Mouse (Mus musculus) adrenal gland (tissue): ENCODE data around the gene Ccr9.
"Not testable (repeated sequence)": the region's sequence is repeated elsewhere in the genome, so short reads cannot be mapped to it uniquely, and the experiment has no call there.

Experiments
- intact Hi-C: fragments of 180-260 bp; cut with DNase I; formaldehyde crosslinking; loops from one replicate; pipeline ENCODE4 v1.15.1; 2025

The Ccr9 gene

GRCm38 (mm10) chr9:123709226-123709625, 31.0 kb downstream of the Ccr9 start:
- intact Hi-C loops: loop anchor here (5.0 to 10.0 kb wide), 4 partner anchors 72 to 124 kb away; no protein-coding TSS in a partner anchor

DNA sequence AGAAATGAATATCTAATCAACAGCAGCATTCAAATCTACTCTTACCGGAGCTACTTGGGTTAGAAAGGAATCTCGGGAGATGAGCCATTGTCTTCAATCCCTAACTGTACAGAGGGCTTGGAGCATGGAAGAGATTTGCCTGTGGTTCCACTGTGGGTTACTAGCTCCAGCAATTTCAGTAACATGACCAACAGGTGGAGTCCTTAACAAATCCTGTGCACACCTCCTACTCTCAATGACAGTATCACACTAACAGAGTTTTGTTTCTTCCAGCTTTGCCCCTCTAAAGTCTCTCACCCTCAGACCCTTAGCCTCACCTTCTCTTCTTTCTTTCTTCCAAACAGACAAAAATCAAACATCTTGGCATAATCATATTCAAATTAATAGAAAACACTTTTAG, 34.9 kb downstream of the Ccr9 start:
- intact Hi-C loops: no loop called here

DNA sequence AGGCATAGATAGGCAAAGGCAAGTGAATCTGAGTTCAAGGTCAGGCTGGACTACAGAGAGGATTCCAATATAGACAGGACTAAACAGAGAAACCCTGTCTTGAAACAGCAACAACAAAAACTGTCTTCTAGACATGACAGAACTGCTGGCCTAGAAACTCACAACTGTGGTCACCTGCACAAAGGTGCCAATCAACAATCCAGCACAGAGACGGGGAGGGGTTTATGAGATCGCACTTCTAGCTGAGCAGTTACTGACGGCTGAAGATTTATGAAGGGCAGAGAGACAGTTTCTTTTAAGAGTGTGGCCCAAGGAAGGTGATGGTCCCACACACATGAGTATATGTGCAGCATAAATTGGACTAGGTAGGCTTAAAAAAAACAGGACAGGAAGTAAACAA, 38.1 kb downstream of the Ccr9 start:
- intact Hi-C loops: no loop called here

GRCm38 (mm10) chr9:123717186-123718008, 39.2 kb downstream of the Ccr9 start, which contains the start of gene Lztfl1:
Gene Lztfl1 (minus strand): TSS chr9:123717697.
- intact Hi-C loops: no loop called here

GRCm38 (mm10) chr9:123722737-123723493, 44.7 kb downstream of the Ccr9 start:
- intact Hi-C loops: no loop called here

DNA sequence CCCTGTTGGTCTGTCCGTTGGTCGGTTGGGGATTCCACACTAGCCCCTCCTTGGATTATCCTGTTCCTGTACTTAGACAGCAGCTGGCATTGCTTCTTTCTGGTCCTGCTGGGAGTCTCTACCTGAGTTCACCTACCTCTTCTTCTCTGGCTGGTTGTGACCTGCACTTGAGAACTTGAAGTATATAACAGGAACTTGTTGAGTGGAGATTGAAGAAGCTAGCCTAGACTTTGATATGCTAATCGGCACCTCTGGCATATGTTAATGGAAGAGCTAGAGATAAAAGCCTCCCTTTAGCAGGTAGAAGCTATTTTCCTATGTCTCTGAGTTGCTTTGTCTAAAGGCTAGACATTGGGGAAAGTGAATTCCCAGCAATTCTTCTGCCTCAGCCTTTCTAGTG, 53.0 kb downstream of the Ccr9 start:
- intact Hi-C loops: no loop called here

GRCm38 (mm10) chr9:123734133-123734532, 55.9 kb downstream of the Ccr9 start:
- intact Hi-C loops: no loop called here

DNA sequence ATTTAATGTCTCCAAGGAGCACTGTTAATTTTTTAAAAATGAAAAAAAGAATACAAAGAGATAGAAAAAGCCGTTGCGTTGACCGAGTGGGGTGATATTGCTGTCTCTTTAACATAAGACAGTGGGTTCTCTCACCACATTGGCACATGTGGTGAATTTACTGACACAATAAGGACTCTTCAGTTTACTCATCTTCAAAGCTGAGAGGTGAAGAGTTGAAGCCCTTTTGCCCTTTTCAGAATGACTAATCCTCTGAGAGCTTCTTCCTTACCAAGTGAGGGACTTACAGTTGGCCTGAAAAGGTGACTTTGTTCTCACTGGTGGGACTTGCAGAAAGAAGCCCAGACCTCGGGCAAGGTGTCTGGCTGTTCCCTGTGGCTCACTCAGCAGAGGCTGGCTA, 62.6 kb downstream of the Ccr9 start:
- intact Hi-C loops: no loop called here

GRCm38 (mm10) chr9:123749687-123750086, 71.4 kb downstream of the Ccr9 start:
- intact Hi-C loops: not testable (repeated sequence)

- intact Hi-C loops: no loop called here
Measured at GRCm38 (mm10) chr9:123754333-123754732, 76.1 kb downstream of the Ccr9 start.

DNA sequence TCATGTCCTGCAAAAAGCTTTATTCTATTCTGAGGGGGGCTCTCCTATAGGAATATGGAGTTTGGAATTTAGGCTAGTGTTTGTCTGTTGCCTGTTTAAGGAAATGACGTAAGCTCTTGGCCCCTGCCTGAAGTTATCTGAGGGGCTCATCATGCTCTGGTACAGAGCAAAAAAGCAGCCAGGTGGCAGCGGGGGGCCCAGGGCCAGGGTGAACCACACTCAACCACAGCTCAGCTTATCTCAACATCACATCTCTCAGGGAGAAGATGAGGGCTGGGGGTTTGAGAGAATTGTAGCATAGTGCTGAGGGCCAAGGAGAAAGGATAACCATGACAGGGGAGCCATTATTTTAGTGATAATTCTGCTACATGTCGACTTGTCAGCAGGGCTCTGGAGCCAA, 78.5 kb downstream of the Ccr9 start:
- intact Hi-C loops: no loop called here

GRCm38 (mm10) chr9:123757326-123757725, 79.1 kb downstream of the Ccr9 start:
- intact Hi-C loops: no loop called here

DNA sequence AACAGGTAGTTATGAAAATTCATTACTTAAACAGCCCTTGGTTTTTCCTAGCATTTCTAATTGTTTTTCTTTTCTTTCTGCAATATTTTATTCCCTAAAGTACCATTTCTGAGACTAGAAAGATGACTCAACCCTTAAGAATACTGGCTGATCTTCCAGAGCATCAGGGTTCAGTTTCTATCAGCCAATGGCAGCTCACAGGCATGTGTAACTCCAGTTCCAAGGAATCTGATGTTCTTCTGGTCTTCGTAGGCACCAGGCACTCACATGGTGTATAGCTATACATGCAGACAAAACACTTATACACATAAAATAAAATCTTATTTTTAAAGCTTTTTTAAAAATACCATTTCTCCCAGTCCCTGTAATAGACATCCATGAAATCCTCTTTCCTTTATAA, 79.9 kb downstream of the Ccr9 start:
- intact Hi-C loops: no loop called here

GRCm38 (mm10) chr9:123758645-123759044, 80.4 kb downstream of the Ccr9 start:
- intact Hi-C loops: no loop called here

- intact Hi-C loops: no loop called here
Measured at GRCm38 (mm10) chr9:123760806-123761205, 82.6 kb downstream of the Ccr9 start.

- intact Hi-C loops: no loop called here
Measured at GRCm38 (mm10) chr9:123762886-123763285, 84.6 kb downstream of the Ccr9 start.

GRCm38 (mm10) chr9:123763771-123764170, 85.5 kb downstream of the Ccr9 start:
- intact Hi-C loops: no loop called here

- intact Hi-C loops: no loop called here
Measured at GRCm38 (mm10) chr9:123766996-123767395, 88.8 kb downstream of the Ccr9 start.

DNA sequence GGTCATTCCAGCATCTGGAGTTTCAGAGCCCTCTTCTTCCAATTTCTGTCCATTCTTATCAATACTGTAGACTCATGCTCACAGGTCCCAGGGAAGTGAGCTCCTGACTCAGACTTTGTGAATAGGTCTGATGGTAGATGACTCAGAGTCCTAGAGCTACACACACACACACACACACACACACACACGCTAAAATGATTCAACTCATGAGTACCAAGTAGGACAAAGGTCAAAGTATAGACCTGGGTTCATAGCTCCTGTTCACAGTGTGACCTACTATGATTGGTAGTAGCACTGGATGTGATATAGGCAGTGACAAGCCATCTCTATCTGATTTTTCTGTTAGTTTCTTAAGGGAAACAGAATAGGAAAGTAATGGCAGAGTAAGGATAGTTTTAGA, 90.2 kb downstream of the Ccr9 start:
- intact Hi-C loops: no loop called here

DNA sequence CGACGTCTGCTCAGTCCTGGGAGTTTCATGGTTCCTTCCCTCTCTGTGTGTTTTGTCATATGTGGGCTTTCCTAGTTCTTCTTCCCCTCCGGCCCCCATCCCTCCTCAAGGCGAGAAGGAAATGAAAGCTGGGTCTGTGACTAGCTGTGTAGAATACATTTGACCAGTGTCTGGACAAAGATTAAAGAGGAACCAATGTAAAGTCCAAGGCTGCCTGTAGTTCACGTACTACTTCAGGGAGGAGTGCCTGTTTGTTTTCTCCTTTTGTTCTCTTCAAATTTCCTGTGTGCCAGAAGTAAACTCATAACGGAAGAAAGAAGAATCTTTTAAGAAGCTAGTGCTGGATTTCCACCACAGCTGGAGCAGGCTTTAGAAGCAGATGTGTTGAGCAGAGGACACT, 91.3 kb downstream of the Ccr9 start:
- intact Hi-C loops: no loop called here

DNA sequence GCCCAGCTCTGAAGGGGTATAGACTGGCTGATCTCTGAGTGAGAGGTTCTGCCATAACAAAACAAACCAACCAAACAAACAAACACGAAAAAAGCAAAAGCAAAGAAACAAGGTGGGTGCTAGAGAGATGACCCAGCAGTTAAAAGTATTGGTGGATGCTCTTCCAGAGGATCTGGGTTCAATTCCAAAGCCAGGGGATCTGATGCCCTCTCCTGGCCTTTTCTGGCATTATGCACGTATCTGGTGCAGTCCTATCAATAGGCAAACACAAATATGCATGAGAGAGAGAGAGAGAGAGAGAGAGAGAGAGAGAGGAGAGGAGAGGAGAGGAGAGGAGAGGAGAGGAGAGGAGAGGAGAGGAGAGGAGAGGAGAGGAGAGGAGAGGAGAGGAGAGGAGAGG, 95.1 kb downstream of the Ccr9 start:
- intact Hi-C loops: not testable (repeated sequence)

DNA sequence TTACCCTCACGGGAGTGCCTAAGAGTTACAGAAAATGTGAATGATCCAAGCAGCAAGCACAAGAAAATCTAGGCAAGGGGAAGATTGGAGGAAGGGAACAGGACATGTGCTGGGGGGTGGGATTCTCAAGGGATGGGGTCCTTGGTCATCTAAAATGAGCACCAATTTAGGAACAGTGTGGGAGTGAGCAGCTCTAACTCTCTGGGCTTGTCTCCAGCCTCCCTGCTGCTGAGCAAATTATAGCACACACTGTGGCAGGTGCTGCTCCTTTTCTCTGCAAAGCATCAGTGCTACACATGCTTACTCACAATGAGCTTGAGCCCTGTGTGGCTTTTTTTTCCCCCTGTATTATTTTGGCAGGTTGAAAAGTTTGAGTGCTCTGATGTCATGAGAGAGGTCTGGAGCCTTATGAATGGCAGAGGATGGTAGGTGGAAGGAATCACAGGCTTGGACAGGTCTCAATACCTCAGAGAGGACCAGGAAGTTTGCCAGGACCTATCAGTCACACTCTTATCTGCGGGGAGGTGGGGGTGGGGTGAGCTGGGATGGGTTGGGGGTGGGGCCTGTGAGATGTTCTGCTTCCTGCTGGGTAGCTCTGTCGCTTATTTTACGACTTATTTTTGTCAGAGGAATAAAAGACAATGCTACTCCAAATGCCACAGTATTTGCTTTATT, 110.8 kb downstream of the Ccr9 start:
- intact Hi-C loops: no loop called here
